Mouse (Mus musculus) hindbrain, embryonic 16.5 days (tissue): ENCODE data around the gene Sacs. TPM values are rescaled to one million over a fixed set of nuclear protein-coding genes. Genes with fewer than 3 reads are reported as not detected.

Source experiments
- ATAC-seq: fragments of 200-750 bp; cut with Nextera tagmentation; 2 replicates; pipeline ENCODE4 v1.8.0; 2017; ENCODE audit warnings: moderate TSS enrichment, moderate library complexity
- H3K27ac ChIP-seq: fragments of 300-500 bp; sonication (generic); 2 replicates; pipeline ENCODE4 v1.5.1; 2014; ENCODE audit warnings: low read depth, mild to moderate bottlenecking, control low read depth, low read length, moderate library complexity
- H3K27me3 ChIP-seq: fragments of 300-500 bp; sonication (generic); replicated peaks from 2 replicates; pipeline ENCODE4 v1.6.1; 2014; ENCODE audit warnings: low read length; ENCODE audit not compliant: control insufficient read depth, insufficient read depth
- H3K36me3 ChIP-seq: fragments of 300-500 bp; sonication (generic); 2 replicates; pipeline ENCODE4 v1.6.1; 2014; ENCODE audit warnings: mild to moderate bottlenecking, low read length, moderate library complexity, mixed read lengths; ENCODE audit not compliant: control insufficient read depth, insufficient read depth
- H3K4me1 ChIP-seq: fragments of 300-500 bp; sonication (generic); 2 replicates; pipeline ENCODE4 v1.6.1; 2014; ENCODE audit warnings: low read depth, low read length; ENCODE audit not compliant: control insufficient read depth, insufficient read depth
- H3K4me2 ChIP-seq: fragments of 300-500 bp; sonication (generic); 2 replicates; pipeline ENCODE4 v1.6.1; 2014; ENCODE audit warnings: mild to moderate bottlenecking, low read length, control low read depth, moderate library complexity
- H3K4me3 ChIP-seq: fragments of 300-500 bp; sonication (generic); 2 replicates; pipeline ENCODE4 v1.5.1; 2014; ENCODE audit warnings: mild to moderate bottlenecking, low read length, control low read depth, moderate library complexity
- H3K9ac ChIP-seq: fragments of 300-500 bp; sonication (generic); 2 replicates; pipeline ENCODE4 v1.6.1; 2014; ENCODE audit warnings: low read depth, mild to moderate bottlenecking, control low read depth, low read length, moderate library complexity
- H3K9me3 ChIP-seq: fragments of 300-500 bp; sonication (generic); 2 replicates; pipeline ENCODE4 v1.6.1; 2014; ENCODE audit warnings: mild to moderate bottlenecking, low read length, moderate library complexity; ENCODE audit not compliant: control insufficient read depth
- WGBS: fragments of 180-500 bp; shearing (Covaris S2); extraction: QIAGEN DNeasy Blood & Tissue Kit; methylation state at CpG from one replicate; pipeline ENCODE4 v1.1.7; 2014; 5-methylcytosine and 5-hydroxymethylcytosine counted together
- polyA plus RNA-seq: library from polyadenylated mRNA; unstranded; fragments of >200 nt; fragmentation: Nextera tagmentation; extraction: Ambion mirVana; gene quantifications from 2 replicates; pipeline ENCODE4 v1.2.1, GENCODE M21; 2015

Gene Sacs
- polyA plus RNA-seq, 1 experiment from 2014 or later = 6.8 TPM

- 71% methylated on average over 19 of the region's 19 CpGs for WGBS
- no peaks in the 10 kb centered on the region for H3K36me3 ChIP-seq
- ATAC-seq = no peak
- H3K27ac ChIP-seq = no peak overlapping the region
- no peaks in the 10 kb centered on the region for H3K27me3 ChIP-seq
- H3K4me3 ChIP-seq = no peak overlapping the region
- H3K4me2 ChIP-seq = no peak overlapping the region
- no peaks in the 10 kb centered on the region for H3K9me3 ChIP-seq
- no peak overlapping the region for H3K9ac ChIP-seq
- H3K4me1 ChIP-seq = no peaks in the 10 kb centered on the region
Observed at GRCm38 (mm10) chr14:61288606-61289286, 150.5 kb downstream of the Sacs start.

Other genes with a start within 250 kb of the Sacs start
- 29.8 and 33.6 TPM in 2 replicates for gene Tnfrsf19, start 92.0 kb upstream of the Sacs start, polyA plus RNA-seq
- gene Sgcg, start 120.0 kb downstream of the Sacs start, polyA plus RNA-seq = 0.18 and 0.80 TPM in 2 replicates
- gene Arl11, start 171.3 kb downstream of the Sacs start, polyA plus RNA-seq = 0.38 and 0.55 TPM in 2 replicates
- 11.9 and 13.8 TPM in 2 replicates for gene Ebpl, start 222.0 kb downstream of the Sacs start, polyA plus RNA-seq